Mouse (Mus musculus): ENCODE data around the gene Nek10.
"Not testable (repeated sequence)": the region's sequence is repeated elsewhere in the genome, so short reads cannot be mapped to it uniquely, and the experiment has no call there.

DNA sequence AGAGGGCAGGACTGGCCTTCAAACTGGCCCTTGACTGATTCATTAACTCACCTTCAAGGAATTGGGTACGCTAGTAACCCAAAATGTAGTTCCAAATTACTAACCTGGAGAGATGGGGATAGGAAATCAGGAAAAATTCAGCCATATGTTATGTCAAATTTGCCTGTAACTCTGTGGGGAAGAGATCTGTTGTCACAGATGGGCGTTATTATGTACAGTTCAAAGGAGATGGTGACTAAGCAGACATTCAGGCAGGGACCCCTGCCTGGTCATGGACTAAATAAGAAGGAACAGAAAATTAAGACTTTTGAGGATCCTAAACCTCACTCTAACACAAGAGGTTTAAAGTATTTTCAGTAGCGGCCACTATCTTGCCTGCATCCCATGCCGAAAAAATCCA, 227.4 kb downstream of the Nek10 start:
- TF ChIP-seq CTCF (IDR thresholded peaks at IDR 0.05; ENCODE audit: extremely low read depth, insufficient read depth, insufficient read length, insufficient replicate concordance); POLR2A (IDR thresholded peaks at IDR 0.05; ENCODE audit: low read depth, low read length): not testable (repeated sequence)
